Mouse (Mus musculus) cerebellum, adult 2 months (tissue): ENCODE results near the gene 1700086D15Rik.

Experiments used
- CTCF ChIP-seq: fragments of 200-500 bp; IDR thresholded peaks from 2 replicates; pipeline ENCODE4 v1.5.1; 2011; ENCODE audit warnings: low read depth, mild to moderate bottlenecking, control low read depth, low read length, moderate library complexity, borderline replicate concordance; ENCODE audit not compliant: insufficient read depth
- POLR2A ChIP-seq: fragments of 200-500 bp; IDR thresholded peaks from 2 replicates; pipeline ENCODE4 v1.6.1; 2011; ENCODE audit warnings: low read length, control low read depth, borderline replicate concordance; ENCODE audit not compliant: insufficient read depth

DNA sequence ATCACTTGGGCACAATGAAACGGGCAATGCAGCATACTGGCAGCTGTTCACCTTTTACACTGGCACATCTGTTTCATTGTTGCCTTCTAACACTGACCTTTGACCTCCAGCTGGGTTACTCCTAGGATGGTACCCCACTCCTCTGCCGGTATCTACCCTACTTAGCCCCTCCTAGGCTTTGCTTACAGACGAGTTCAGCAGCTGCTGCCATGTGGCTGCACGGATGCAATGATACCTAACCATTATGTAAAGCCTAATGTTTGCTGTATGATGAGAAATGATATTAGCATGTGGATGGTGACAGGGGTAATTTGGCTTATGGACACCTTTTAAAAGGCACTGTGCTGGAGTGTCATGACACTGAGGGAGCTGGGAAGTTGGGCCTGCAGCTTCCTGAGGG is 52.5 kb downstream of the 1700086D15Rik start:
- no peak for TF ChIP-seq CTCF
- TF ChIP-seq POLR2A, result no peak
